Mouse (Mus musculus) left cerebral cortex, adult 2 months (tissue): ENCODE data around the gene Fbxl18. TPM values are rescaled to one million over a fixed set of nuclear protein-coding genes. Genes with fewer than 3 reads are reported as not detected.

ENCODE experiments used
- DNase-seq, 2 experiments: peaks; one replicate each; pipeline ENCODE4 v3.0.0; 2021 to 2022; ENCODE audit warnings: low spot score in 2 of 2, mixed read lengths in 1 of 2; ENCODE audit errors: extremely low spot score in 1 of 2
- H3K27ac ChIP-seq: fragments of 200-600 bp; 2 replicates; pipeline ENCODE4 v1.8.1; 2022
- H3K4me3 ChIP-seq: fragments of 200-600 bp; 2 replicates; pipeline ENCODE4 v1.8.1; 2022
- CTCF ChIP-seq: fragments of 200-600 bp; IDR thresholded peaks from 2 replicates; pipeline ENCODE4 v1.8.1; 2022; ENCODE audit warnings: antibody characterized with exemption, mild to moderate bottlenecking, moderate library complexity
- intact Hi-C: fragments of 180-260 bp; cut with DNase I; formaldehyde crosslinking; loops from one replicate; pipeline ENCODE4 v1.15.1; 2025
- total RNA-seq, 2 experiments: library from RNA; stranded (reverse); gene quantifications; 2 replicates each; pipeline ENCODE4 v1.2.3; 2021

The Fbxl18 gene
- total RNA-seq, 2 experiments from 2014 or later: 31.5 to 33.2 TPM

GRCm38 (mm10) chr5:142912320-142912719 lies 17.1 kb upstream of the Fbxl18 start:
- intact Hi-C loops: no loop called here

GRCm38 (mm10) chr5:142911629-142912028 lies 16.4 kb upstream of the Fbxl18 start:
- intact Hi-C loops: no loop called here
- Histone ChIP-seq H3K4me3 (no peak overlapping the region), H3K27ac (no peak overlapping the region)
- no peak for TF ChIP-seq CTCF
- DNase-seq: no peak

More at GRCm38 (mm10) chr5:142912320-142912719, 17.1 kb upstream of the Fbxl18 start:
- no peak overlapping the region for H3K4me3 ChIP-seq
- no peak overlapping the region for H3K27ac ChIP-seq
- no peak for TF ChIP-seq CTCF
- DNase-seq: no peak

GRCm38 (mm10) chr5:142909576-142910278 lies 14.5 kb upstream of the Fbxl18 start:
- DNase-seq: no peak
- intact Hi-C loops: no loop called here
- no peak overlapping the region for H3K4me3 ChIP-seq
- H3K27ac ChIP-seq: peak overlapping the region; percentile 70
- no peak for TF ChIP-seq CTCF

- intact Hi-C loops: no loop called here
- no peak for TF ChIP-seq CTCF
- no peak for DNase-seq
- Histone ChIP-seq H3K4me3 (no peak overlapping the region), H3K27ac (peak overlapping the region; percentile 70)
Observed at GRCm38 (mm10) chr5:142908941-142909575, 13.8 kb upstream of the Fbxl18 start.

GRCm38 (mm10) chr5:142907803-142908559 lies 12.8 kb upstream of the Fbxl18 start:
- intact Hi-C loops: no loop called here
- peak overlapping the region; percentile 95 for H3K4me3 ChIP-seq
- DNase-seq: no peak
- H3K27ac ChIP-seq: peak overlapping the region; percentile 100
- TF ChIP-seq CTCF: no peak

GRCm38 (mm10) chr5:142907048-142907802 lies 12.0 kb upstream of the Fbxl18 start:
- TF ChIP-seq CTCF: no peak
- intact Hi-C loops: no loop called here

GRCm38 (mm10) chr5:142906532-142907047 lies 11.4 kb upstream of the Fbxl18 start, which contains the start of gene Actb:
Gene Actb (minus strand): TSS chr5:142906754.
- H3K27ac ChIP-seq: peak within 1 kb of the TSS; percentile 100
- intact Hi-C loops: loop anchor here (1.0 kb wide), 2 partner anchors 23 to 89 kb away; partner anchors contain the start of gene Tnrc18
- peak; percentile 45 for TF ChIP-seq CTCF
- H3K4me3 ChIP-seq: peak within 1 kb of the TSS; percentile 95
- DNase-seq: peak; percentile 97

More at GRCm38 (mm10) chr5:142907048-142907802, 12.0 kb upstream of the Fbxl18 start:
- Histone ChIP-seq H3K4me3 (peak overlapping the region; percentile 95), H3K27ac (peak overlapping the region; percentile 100)
- DNase-seq: peak; percentile 39 to 51

GRCm38 (mm10) chr5:142905725-142906531 lies 10.7 kb upstream of the Fbxl18 start:
- H3K27ac ChIP-seq: peak overlapping the region; percentile 100
- H3K4me3 ChIP-seq: peak overlapping the region; percentile 95
- DNase-seq: peak; percentile 99
- TF ChIP-seq CTCF: peak; percentile 97
- intact Hi-C loops: loop anchor here (1.0 kb wide), 2 partner anchors 23 to 89 kb away; partner anchors contain the start of gene Tnrc18

- intact Hi-C loops: no loop called here
- TF ChIP-seq CTCF: no peak
- no peak for DNase-seq
- H3K27ac ChIP-seq: peak overlapping the region; percentile 100
- H3K4me3 ChIP-seq: peak overlapping the region; percentile 95
Observed at GRCm38 (mm10) chr5:142905038-142905695, 9.9 kb upstream of the Fbxl18 start.
